Mouse (Mus musculus): ENCODE measurements at regions not wholly inside any gene's neighbourhood (a gene's known extent, or its start where the extent isn't known, plus 50 kb on each side); places are given as distances from the start of the nearest gene placed in this dataset.

DNA sequence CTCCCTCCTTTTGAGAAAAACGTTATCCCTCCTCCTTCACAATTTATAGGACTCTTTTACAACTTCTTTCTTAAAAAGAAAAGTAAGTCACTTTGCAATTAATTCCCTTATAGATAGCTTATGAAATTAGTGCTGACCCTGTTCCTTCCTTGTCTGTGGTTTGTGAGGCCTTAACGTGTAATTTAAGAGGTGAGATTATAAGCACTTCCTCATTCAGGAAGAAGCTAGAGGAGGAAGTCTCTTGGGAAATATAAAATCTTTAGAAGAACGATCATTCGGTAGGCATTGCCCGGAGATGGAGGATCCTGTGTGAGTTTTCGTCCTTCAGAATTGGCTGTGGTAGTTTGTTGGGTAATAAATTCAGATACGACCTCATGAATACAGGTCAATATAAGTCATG lies 98.0 kb downstream of the Mbl2 start:
- Histone ChIP-seq H3K27me3 (replicated peaks) (peaks cover 10% of the 10 kb centered on the region), H3K9me3 (no peaks in the 10 kb centered on the region), H3K36me3 (replicated peaks; ENCODE audit: low read length) (no peaks in the 10 kb centered on the region), H3K4me3 (replicated peaks) (no peak overlapping the region), H3K4me1 (no peaks in the 10 kb centered on the region; the same call in 1 of the 2 replicates)
- TF ChIP-seq FLI1 (IDR thresholded peaks at IDR 0.05; ENCODE audit: low read length) (no peak), GATA1 (IDR thresholded peaks at IDR 0.05; ENCODE audit: borderline replicate concordance, low read length) (no peak)

- no peaks in the 10 kb centered on the region for H3K4me1 ChIP-seq
- no peak for TF ChIP-seq FLI1 (IDR thresholded peaks at IDR 0.05; ENCODE audit: low read length)
- no peak for TF ChIP-seq GATA1 (IDR thresholded peaks at IDR 0.05; ENCODE audit: borderline replicate concordance, low read length)
- H3K36me3 ChIP-seq (replicated peaks; ENCODE audit: low read length), result no peaks in the 10 kb centered on the region
- no peak overlapping the region for H3K4me3 ChIP-seq (replicated peaks)
- no peaks in the 10 kb centered on the region for H3K9me3 ChIP-seq
- peaks cover 10% of the 10 kb centered on the region for H3K27me3 ChIP-seq (replicated peaks)
These were observed 99.1 kb downstream of the Mbl2 start for GRCm38 (mm10) chr19:30331850-30332249.

GRCm38 (mm10) chr19:30344401-30344800 lies 111.7 kb downstream of the Mbl2 start:
- Histone ChIP-seq H3K4me3 (replicated peaks) (no peak overlapping the region), H3K9me3 (no peaks in the 10 kb centered on the region), H3K36me3 (replicated peaks; ENCODE audit: low read length) (no peaks in the 10 kb centered on the region), H3K4me1 (no peaks in the 10 kb centered on the region), H3K27me3 (replicated peaks) (peaks cover 3% of the 10 kb centered on the region)
- TF ChIP-seq FLI1 (IDR thresholded peaks at IDR 0.05; ENCODE audit: low read length), result no peak
- no peak for TF ChIP-seq GATA1 (IDR thresholded peaks at IDR 0.05; ENCODE audit: borderline replicate concordance, low read length)

DNA sequence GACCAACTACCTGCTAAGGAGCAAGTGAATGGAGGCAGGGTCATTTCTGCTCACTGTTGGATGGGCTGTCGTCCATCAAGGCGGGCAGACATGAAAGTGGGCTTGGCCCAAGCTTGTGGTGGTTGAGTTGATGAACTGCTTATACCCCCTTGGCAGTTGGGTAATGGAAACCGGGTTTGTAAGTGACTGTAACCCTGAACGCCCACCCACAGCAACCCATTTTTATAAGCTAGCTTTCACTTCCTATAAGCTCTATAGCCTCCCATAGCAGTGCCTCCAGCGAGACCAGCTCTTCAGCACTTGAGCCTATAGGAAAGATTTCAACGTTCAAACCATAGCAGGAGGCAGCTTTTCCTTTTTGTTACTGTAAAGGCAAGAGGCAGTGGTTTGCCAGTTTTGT lies 116.2 kb downstream of the Mbl2 start:
- TF ChIP-seq GATA1 (IDR thresholded peaks at IDR 0.05; ENCODE audit: borderline replicate concordance, low read length) (no peak), FLI1 (IDR thresholded peaks at IDR 0.05; ENCODE audit: low read length) (no peak)
- Histone ChIP-seq H3K9me3 (no peaks in the 10 kb centered on the region), H3K36me3 (replicated peaks; ENCODE audit: low read length) (no peaks in the 10 kb centered on the region), H3K27me3 (replicated peaks) (peaks cover 4% of the 10 kb centered on the region), H3K4me1 (no peaks in the 10 kb centered on the region), H3K4me3 (replicated peaks) (no peak overlapping the region)

DNA sequence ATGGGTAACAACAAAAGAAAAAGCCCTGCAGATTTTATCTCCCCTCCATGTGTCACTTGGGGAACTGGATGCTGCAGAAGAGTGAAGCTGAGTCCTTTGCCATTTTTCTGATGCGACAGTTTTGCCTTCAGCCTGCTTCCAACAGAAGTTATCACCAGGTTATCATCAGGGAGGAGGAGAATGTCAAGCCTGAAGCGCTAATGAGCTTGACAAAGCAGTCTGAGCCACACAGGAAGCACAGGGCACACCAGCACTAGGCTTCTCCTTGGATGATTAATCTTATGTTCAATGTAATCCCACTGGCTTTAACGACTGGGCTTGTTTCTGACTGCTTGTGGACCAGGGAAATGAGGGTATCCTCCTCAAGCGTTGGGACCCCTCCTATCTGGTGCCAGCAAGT lies 122.2 kb downstream of the Mbl2 start:
- Histone ChIP-seq H3K27me3 (replicated peaks) (peaks cover 5% of the 10 kb centered on the region), H3K36me3 (replicated peaks; ENCODE audit: low read length) (no peaks in the 10 kb centered on the region), H3K4me1 (no peaks in the 10 kb centered on the region), H3K9me3 (no peaks in the 10 kb centered on the region), H3K4me3 (replicated peaks) (no peak overlapping the region)
- TF ChIP-seq FLI1 (IDR thresholded peaks at IDR 0.05; ENCODE audit: low read length) (no peak), GATA1 (IDR thresholded peaks at IDR 0.05; ENCODE audit: borderline replicate concordance, low read length) (no peak)

GRCm38 (mm10) chr19:30358961-30359360 lies 126.2 kb downstream of the Mbl2 start:
- H3K9me3 ChIP-seq, result no peaks in the 10 kb centered on the region
- H3K4me3 ChIP-seq (replicated peaks), result no peak overlapping the region
- no peaks in the 10 kb centered on the region for H3K4me1 ChIP-seq
- TF ChIP-seq FLI1 (IDR thresholded peaks at IDR 0.05; ENCODE audit: low read length) (no peak), GATA1 (IDR thresholded peaks at IDR 0.05; ENCODE audit: borderline replicate concordance, low read length) (no peak)
- H3K27me3 ChIP-seq (replicated peaks), result peaks cover 3% of the 10 kb centered on the region
- H3K36me3 ChIP-seq (replicated peaks; ENCODE audit: low read length), result no peaks in the 10 kb centered on the region

DNA sequence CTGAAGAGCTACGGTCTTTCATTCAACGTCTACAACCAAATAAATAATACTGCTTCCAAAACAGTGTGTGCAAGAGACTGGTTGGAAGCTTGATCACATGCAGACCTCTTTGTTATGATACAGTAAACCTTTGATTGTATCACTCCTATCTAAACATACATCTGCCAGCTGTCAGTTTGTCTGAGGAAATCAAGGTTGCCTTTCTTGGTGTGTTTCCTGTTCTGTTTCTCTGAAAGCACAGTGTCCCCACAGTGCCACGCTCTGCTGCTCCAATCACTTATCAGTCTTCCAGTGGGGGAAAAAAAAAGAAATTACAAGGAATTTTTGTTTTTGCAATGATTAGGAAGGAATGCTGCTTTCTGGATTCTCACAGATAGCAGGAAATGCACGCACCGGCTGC lies 139.2 kb downstream of the Mbl2 start:
- Histone ChIP-seq H3K27me3 (replicated peaks) (no peaks in the 10 kb centered on the region), H3K9me3 (no peaks in the 10 kb centered on the region), H3K36me3 (replicated peaks; ENCODE audit: low read length) (no peaks in the 10 kb centered on the region), H3K4me3 (replicated peaks) (no peak overlapping the region), H3K4me1 (no peaks in the 10 kb centered on the region)
- TF ChIP-seq GATA1 (IDR thresholded peaks at IDR 0.05; ENCODE audit: borderline replicate concordance, low read length) (no peak), FLI1 (IDR thresholded peaks at IDR 0.05; ENCODE audit: low read length) (no peak)

- H3K9me3 ChIP-seq, result no peaks in the 10 kb centered on the region
- no peaks in the 10 kb centered on the region for H3K27me3 ChIP-seq (replicated peaks)
- H3K4me3 ChIP-seq (replicated peaks), result no peak overlapping the region
- H3K4me1 ChIP-seq, result peaks cover 3% of the 10 kb centered on the region; the same call in 1 of the 2 replicates
- TF ChIP-seq GATA1 (IDR thresholded peaks at IDR 0.05; ENCODE audit: borderline replicate concordance, low read length) (no peak), FLI1 (IDR thresholded peaks at IDR 0.05; ENCODE audit: low read length) (no peak)
- no peaks in the 10 kb centered on the region for H3K36me3 ChIP-seq (replicated peaks; ENCODE audit: low read length)
These were observed 147.0 kb downstream of the Mbl2 start for GRCm38 (mm10) chr19:30379767-30380166.

- Histone ChIP-seq H3K9me3 (no peaks in the 10 kb centered on the region), H3K4me3 (replicated peaks) (no peak overlapping the region), H3K36me3 (replicated peaks; ENCODE audit: low read length) (no peaks in the 10 kb centered on the region), H3K27me3 (replicated peaks) (no peaks in the 10 kb centered on the region), H3K4me1 (peaks cover 3% of the 10 kb centered on the region; the same call in 1 of the 2 replicates)
- TF ChIP-seq GATA1 (IDR thresholded peaks at IDR 0.05; ENCODE audit: borderline replicate concordance, low read length) (no peak), FLI1 (IDR thresholded peaks at IDR 0.05; ENCODE audit: low read length) (no peak)
These were observed 147.9 kb downstream of the Mbl2 start for GRCm38 (mm10) chr19:30380515-30381206.

GRCm38 (mm10) chr19:30393791-30394190 lies 155.7 kb downstream of the Dkk1 start:
- H3K4me3 ChIP-seq (replicated peaks), result no peak overlapping the region
- no peak for TF ChIP-seq GATA1 (IDR thresholded peaks at IDR 0.05; ENCODE audit: borderline replicate concordance, low read length)
- TF ChIP-seq FLI1 (IDR thresholded peaks at IDR 0.05; ENCODE audit: low read length), result no peak
- peaks cover 2% of the 10 kb centered on the region for H3K27me3 ChIP-seq (replicated peaks)
- no peaks in the 10 kb centered on the region for H3K4me1 ChIP-seq
- H3K9me3 ChIP-seq, result peaks cover 12% of the 10 kb centered on the region
- H3K36me3 ChIP-seq (replicated peaks; ENCODE audit: low read length), result no peaks in the 10 kb centered on the region
